Mouse (Mus musculus) midbrain, embryonic 10.5 days (tissue): Measurements from ENCODE around the gene Tmprss11g. TPM values are rescaled to one million over a fixed set of nuclear protein-coding genes. Genes with fewer than 3 reads are reported as not detected.

Experiments used
- DNase-seq: peaks from one replicate; pipeline ENCODE4 v3.0.0-alpha.2; 2017; ENCODE audit warnings: low spot score
- H3K27ac ChIP-seq: fragments of 300-500 bp; sonication (generic); replicated peaks from 2 replicates; pipeline ENCODE4 v1.5.1; 2016; ENCODE audit warnings: mild to moderate bottlenecking
- H3K27me3 ChIP-seq: fragments of 300-500 bp; sonication (generic); 2 replicates; pipeline ENCODE4 v1.6.1; 2016; ENCODE audit warnings: low read depth, mild to moderate bottlenecking; ENCODE audit not compliant: poor library complexity, severe bottlenecking
- H3K36me3 ChIP-seq: fragments of 300-500 bp; sonication (generic); 2 replicates; pipeline ENCODE4 v1.6.1; 2016; ENCODE audit warnings: mild to moderate bottlenecking, moderate library complexity
- H3K4me1 ChIP-seq: fragments of 300-500 bp; sonication (generic); 2 replicates; pipeline ENCODE4 v1.6.1; 2016
- H3K4me3 ChIP-seq: fragments of 300-500 bp; sonication (generic); 2 replicates; pipeline ENCODE4 v1.5.1; 2016; ENCODE audit warnings: mild to moderate bottlenecking, moderate library complexity
- H3K9me3 ChIP-seq: fragments of 300-500 bp; sonication (generic); replicated peaks from 2 replicates; pipeline ENCODE4 v1.6.1; 2016; ENCODE audit warnings: mild to moderate bottlenecking
- WGBS: fragments of 180-500 bp; shearing (Covaris S2); methylation state at CpG from one replicate; pipeline ENCODE4 v1.1.7; 2016; 5-methylcytosine and 5-hydroxymethylcytosine counted together
- polyA plus RNA-seq: library from polyadenylated mRNA; unstranded; fragments of >200 nt; fragmentation: Nextera tagmentation; extraction: Ambion mirVana; gene quantifications from 2 replicates; pipeline ENCODE4 v1.2.1, GENCODE M21; 2016

The Tmprss11g gene
- not detected in 2 replicates for polyA plus RNA-seq

DNA sequence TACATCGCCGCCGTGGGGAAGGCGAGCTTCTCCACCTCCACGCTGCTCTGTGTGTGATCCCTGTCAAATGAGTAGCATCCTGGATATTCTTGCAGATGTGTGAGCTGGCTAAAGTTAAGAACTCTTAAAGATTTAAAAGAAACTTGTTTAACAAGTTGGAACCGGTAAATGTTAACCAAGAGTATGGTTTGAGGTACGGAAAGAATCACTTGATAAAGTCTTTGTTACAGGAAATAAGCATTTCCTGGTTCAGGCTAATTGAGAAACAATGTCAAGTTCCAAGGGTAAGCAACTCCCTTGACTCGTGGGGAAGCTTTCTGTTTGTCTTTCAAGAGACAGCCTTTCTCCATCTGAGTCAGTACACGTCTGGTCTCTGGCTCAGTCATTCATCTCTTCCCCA is at the start of gene Tmprss11g:
TSS of gene Tmprss11g (minus strand) at position 101 of the 400 bp plus-strand sequence.
- no peaks in the 10 kb centered on the region for H3K27me3 ChIP-seq
- no peak for DNase-seq
- H3K9me3 ChIP-seq: no peaks in the 10 kb centered on the region
- no peaks in the 10 kb centered on the region for H3K4me1 ChIP-seq
- H3K4me3 ChIP-seq: no peak within 1 kb of the TSS
- WGBS: 85% methylated on average over 9 of the region's 9 CpGs
- no peak within 1 kb of the TSS for H3K27ac ChIP-seq
- H3K36me3 ChIP-seq: no peaks in the 10 kb centered on the region

DNA sequence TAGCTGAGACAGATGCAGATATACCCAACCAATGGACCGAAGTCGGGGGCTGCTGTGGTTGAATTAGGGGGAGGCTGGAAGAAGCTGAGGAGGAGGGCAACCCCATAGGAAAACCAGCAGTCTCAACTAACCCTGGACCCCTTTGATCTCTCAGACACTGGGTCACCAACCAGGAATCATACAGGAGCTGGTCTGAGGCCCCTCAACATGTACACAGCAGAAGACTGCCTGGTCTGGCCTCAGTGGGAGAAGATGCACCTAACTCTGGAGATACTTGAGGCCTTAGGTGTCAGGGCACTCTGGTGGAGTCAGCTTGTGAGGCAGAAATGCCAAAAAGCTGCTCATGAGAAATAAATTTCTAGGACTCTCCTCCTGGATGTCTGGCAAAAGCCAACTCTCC is 28.3 kb upstream of the Tmprss11g start:
- H3K4me3 ChIP-seq: no peak overlapping the region
- no peaks in the 10 kb centered on the region for H3K36me3 ChIP-seq
- no peaks in the 10 kb centered on the region for H3K4me1 ChIP-seq
- no peaks in the 10 kb centered on the region for H3K27me3 ChIP-seq
- no peak for DNase-seq
- H3K27ac ChIP-seq: no peak overlapping the region
- H3K9me3 ChIP-seq: no peaks in the 10 kb centered on the region
- 88% methylated on average over 2 of the region's 2 CpGs for WGBS

- WGBS: 86% methylated on average over 3 of the region's 3 CpGs
- no peak for DNase-seq
- Histone ChIP-seq H3K27me3 (no peaks in the 10 kb centered on the region), H3K36me3 (no peaks in the 10 kb centered on the region), H3K4me1 (no peaks in the 10 kb centered on the region), H3K9me3 (no peaks in the 10 kb centered on the region), H3K27ac (no peak overlapping the region), H3K4me3 (no peak overlapping the region)
Observed at GRCm38 (mm10) chr5:86540601-86541000, 22.2 kb upstream of the Tmprss11g start.

DNA sequence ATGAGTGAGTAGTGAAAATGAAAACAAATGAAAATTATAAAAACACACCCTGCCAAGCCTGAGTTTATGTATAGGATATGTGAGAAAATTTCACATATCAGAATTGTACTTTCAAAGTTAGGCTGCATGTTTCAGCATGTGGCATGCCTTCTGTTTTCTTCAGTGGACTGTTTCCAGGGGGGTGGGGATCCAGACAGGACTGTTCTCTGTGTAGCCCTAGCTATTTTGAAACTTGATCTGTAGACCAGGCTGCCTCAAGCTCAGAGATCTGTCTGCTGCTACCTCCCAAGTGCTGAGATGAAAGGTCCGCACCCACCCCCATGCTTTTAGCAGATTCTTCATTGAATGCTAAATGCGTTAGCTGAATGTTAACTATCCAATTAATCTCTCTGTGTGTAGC is 10.3 kb upstream of the Tmprss11g start:
- Histone ChIP-seq H3K27ac (no peak overlapping the region), H3K9me3 (no peaks in the 10 kb centered on the region), H3K4me3 (no peak overlapping the region), H3K4me1 (no peaks in the 10 kb centered on the region), H3K27me3 (no peaks in the 10 kb centered on the region), H3K36me3 (no peaks in the 10 kb centered on the region)
- DNase-seq: no peak
- 78% methylated on average over 2 of the region's 2 CpGs for WGBS

DNA sequence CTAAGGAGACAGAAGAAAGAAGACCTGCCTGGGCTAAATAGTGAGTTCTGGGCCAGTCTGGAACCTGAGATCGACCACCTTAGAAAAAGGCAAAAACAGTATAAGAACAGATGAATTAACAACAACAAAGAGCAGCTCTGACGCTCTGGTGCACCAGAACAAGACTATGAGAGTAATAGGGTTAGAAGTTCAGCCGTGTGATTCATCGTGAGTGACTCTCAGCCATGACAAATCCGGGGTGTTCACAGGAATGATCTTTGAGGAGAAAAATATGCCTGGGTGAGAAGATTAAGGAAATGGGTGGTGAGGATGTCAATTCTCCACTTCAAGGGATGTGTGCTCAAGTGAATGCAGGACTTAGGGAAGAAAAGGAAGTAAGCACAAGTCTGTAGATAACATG is 6.9 kb downstream of the Tmprss11g start:
- DNase-seq: no peak
- Histone ChIP-seq H3K4me1 (no peaks in the 10 kb centered on the region), H3K4me3 (no peak overlapping the region), H3K27me3 (no peaks in the 10 kb centered on the region), H3K27ac (no peak overlapping the region), H3K36me3 (no peaks in the 10 kb centered on the region), H3K9me3 (no peaks in the 10 kb centered on the region)
- WGBS: 42% methylated on average over 5 of the region's 5 CpGs

DNA sequence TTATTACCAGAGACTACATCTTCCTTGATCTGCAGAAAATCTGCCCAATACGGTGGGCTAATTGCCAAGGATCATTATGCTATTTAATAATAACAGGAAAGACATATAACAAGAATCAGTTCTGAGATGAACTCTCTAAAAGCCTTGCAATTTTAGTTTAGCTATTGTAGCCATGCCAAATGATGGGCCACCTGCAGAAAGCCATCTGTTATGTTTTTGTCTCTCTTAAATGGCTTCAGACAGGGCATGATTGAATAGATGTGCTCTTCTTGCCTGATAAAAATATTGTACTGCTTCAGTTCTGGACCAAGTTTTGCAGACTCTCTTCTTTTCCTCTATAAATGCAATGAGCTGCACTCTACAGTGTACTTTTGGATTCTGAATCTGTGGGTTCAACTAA is 24.9 kb downstream of the Tmprss11g start:
- no peaks in the 10 kb centered on the region for H3K9me3 ChIP-seq
- no peaks in the 10 kb centered on the region for H3K4me1 ChIP-seq
- 82% methylated on average over 1 of the region's 1 CpGs for WGBS
- H3K36me3 ChIP-seq: no peaks in the 10 kb centered on the region
- no peaks in the 10 kb centered on the region for H3K27me3 ChIP-seq
- no peak overlapping the region for H3K27ac ChIP-seq
- no peak for DNase-seq
- no peak overlapping the region for H3K4me3 ChIP-seq

- Histone ChIP-seq H3K27ac (no peak overlapping the region), H3K4me1 (no peaks in the 10 kb centered on the region), H3K4me3 (no peak overlapping the region), H3K36me3 (no peaks in the 10 kb centered on the region), H3K27me3 (no peaks in the 10 kb centered on the region), H3K9me3 (no peaks in the 10 kb centered on the region)
- no peak for DNase-seq
- WGBS: 78% methylated on average over 2 of the region's 2 CpGs
Observed at GRCm38 (mm10) chr5:86482562-86482961, 35.8 kb downstream of the Tmprss11g start.

GRCm38 (mm10) chr5:86482031-86482430 is 36.4 kb downstream of the Tmprss11g start:
- Histone ChIP-seq H3K4me1 (no peaks in the 10 kb centered on the region), H3K9me3 (no peaks in the 10 kb centered on the region), H3K27me3 (no peaks in the 10 kb centered on the region), H3K27ac (no peak overlapping the region), H3K36me3 (no peaks in the 10 kb centered on the region), H3K4me3 (no peak overlapping the region)
- DNase-seq: no peak
- 91% methylated on average over 1 of the region's 1 CpGs for WGBS

- Histone ChIP-seq H3K27ac (no peak overlapping the region), H3K36me3 (no peaks in the 10 kb centered on the region), H3K4me1 (no peaks in the 10 kb centered on the region), H3K27me3 (no peaks in the 10 kb centered on the region), H3K9me3 (no peaks in the 10 kb centered on the region), H3K4me3 (no peak overlapping the region)
- DNase-seq: no peak
- WGBS: 80% methylated on average over 9 of the region's 9 CpGs
Observed at GRCm38 (mm10) chr5:86473859-86474258, 44.5 kb downstream of the Tmprss11g start.

DNA sequence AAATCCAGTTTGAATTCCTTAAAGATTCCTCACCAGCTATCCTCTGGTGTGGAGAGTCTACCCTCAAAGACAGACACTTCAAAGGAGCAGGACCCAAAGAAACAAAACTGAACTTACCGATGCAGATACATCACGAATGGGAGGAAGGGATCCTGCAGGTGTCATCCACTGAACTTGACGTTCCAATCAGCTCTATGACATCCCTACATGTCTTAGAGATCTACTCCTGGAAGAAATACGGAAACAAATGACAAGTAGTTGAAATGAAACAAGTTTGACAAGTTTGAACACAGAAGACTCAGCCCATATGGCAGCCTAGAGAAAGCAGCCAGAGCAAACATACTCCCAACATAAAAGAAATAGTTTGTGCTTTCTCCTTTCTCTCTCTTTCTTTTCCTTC is 49.5 kb downstream of the Tmprss11g start, which contains the start of gene Tmprss11a:
TSS of gene Tmprss11a (minus strand) at position 101 of the 400 bp plus-strand sequence.
- no peaks in the 10 kb centered on the region for H3K36me3 ChIP-seq
- DNase-seq: no peak

GRCm38 (mm10) chr5:86439306-86439705 is 79.1 kb downstream of the Tmprss11g start:
- 78% methylated on average over 2 of the region's 2 CpGs for WGBS
- H3K4me1 ChIP-seq: no peaks in the 10 kb centered on the region

More for the DNA sequence above, 49.5 kb downstream of the Tmprss11g start, which contains the start of gene Tmprss11a:
- Histone ChIP-seq H3K4me1 (no peaks in the 10 kb centered on the region), H3K9me3 (no peaks in the 10 kb centered on the region), H3K27me3 (no peaks in the 10 kb centered on the region), H3K4me3 (no peak within 1 kb of the TSS), H3K27ac (no peak within 1 kb of the TSS)
- 80% methylated on average over 4 of the region's 4 CpGs for WGBS

GRCm38 (mm10) chr5:86438548-86438947 is 79.9 kb downstream of the Tmprss11g start:
- DNase-seq: no peak
- Histone ChIP-seq H3K4me3 (no peak overlapping the region), H3K27me3 (no peaks in the 10 kb centered on the region), H3K9me3 (no peaks in the 10 kb centered on the region), H3K27ac (no peak overlapping the region), H3K4me1 (no peaks in the 10 kb centered on the region), H3K36me3 (no peaks in the 10 kb centered on the region)

More at GRCm38 (mm10) chr5:86439306-86439705, 79.1 kb downstream of the Tmprss11g start:
- DNase-seq: no peak
- Histone ChIP-seq H3K4me3 (no peak overlapping the region), H3K36me3 (no peaks in the 10 kb centered on the region), H3K27ac (no peak overlapping the region), H3K27me3 (no peaks in the 10 kb centered on the region), H3K9me3 (no peaks in the 10 kb centered on the region)
